Mouse (Mus musculus) gastrocnemius, adult 18-20 months (tissue): ENCODE results near the gene Slc13a3. TPM values are rescaled to one million over a fixed set of nuclear protein-coding genes. Genes with fewer than 3 reads are reported as not detected.
"Not testable (repeated sequence)": the region's sequence is repeated elsewhere in the genome, so short reads cannot be mapped to it uniquely, and the experiment has no call there.

Source experiments
- DNase-seq: peaks from one replicate; pipeline ENCODE4 v3.0.0; 2021; ENCODE audit warnings: low spot score
- long read RNA-seq, 2 experiments: library from polyadenylated mRNA; stranded (forward); transcript quantifications; one replicate each; pipeline ENCODE4 v2.0.0; 2021
- total RNA-seq, 2 experiments: library from RNA; stranded (reverse); gene quantifications; 2 replicates each; pipeline ENCODE4 v1.2.3; 2021

Gene Slc13a3
- under 1 TPM in 1 of 2 experiments, not detected in 1; 0.25 TPM for total RNA-seq
- long read RNA-seq, experiment 1 = 0 reads
- long read RNA-seq, experiment 2 = 0 reads

GRCm38 (mm10) chr2:165473003-165473402, at the start of gene Slc13a3:
Gene Slc13a3 (minus strand): TSS chr2:165473230.
- DNase-seq = no peak

- no peak for DNase-seq
Measured at GRCm38 (mm10) chr2:165515178-165515728, 42.2 kb upstream of the Slc13a3 start.

- DNase-seq = no peak
Measured at GRCm38 (mm10) chr2:165512870-165513600, 40.0 kb upstream of the Slc13a3 start.

- no peak for DNase-seq
Measured at GRCm38 (mm10) chr2:165512426-165512825, 39.4 kb upstream of the Slc13a3 start.

- DNase-seq = not testable (repeated sequence)
Measured at GRCm38 (mm10) chr2:165511530-165511929, 38.5 kb upstream of the Slc13a3 start.

GRCm38 (mm10) chr2:165510914-165511458, 38.0 kb upstream of the Slc13a3 start:
- not testable (repeated sequence) for DNase-seq

- no peak for DNase-seq
Measured at GRCm38 (mm10) chr2:165510466-165510865, 37.4 kb upstream of the Slc13a3 start.

- no peak for DNase-seq
Measured at GRCm38 (mm10) chr2:165509686-165510085, 36.7 kb upstream of the Slc13a3 start.

GRCm38 (mm10) chr2:165503259-165504203, 30.5 kb upstream of the Slc13a3 start, which contains the start of gene Slc2a10:
Gene Slc2a10 (plus strand): TSS chr2:165503787.
- peak; percentile 59 for DNase-seq

GRCm38 (mm10) chr2:165498816-165499215, 25.8 kb upstream of the Slc13a3 start:
- no peak for DNase-seq

- no peak for DNase-seq
Measured at GRCm38 (mm10) chr2:165497706-165498275, 24.8 kb upstream of the Slc13a3 start.

- peak; percentile 16 for DNase-seq
Measured at GRCm38 (mm10) chr2:165496251-165496650, 23.2 kb upstream of the Slc13a3 start.

GRCm38 (mm10) chr2:165494495-165494894, 21.5 kb upstream of the Slc13a3 start:
- DNase-seq = no peak

- DNase-seq = no peak
Measured at GRCm38 (mm10) chr2:165493587-165494210, 20.7 kb upstream of the Slc13a3 start.

GRCm38 (mm10) chr2:165492648-165493553, 19.9 kb upstream of the Slc13a3 start, which contains the start of gene Trp53rka:
Gene Trp53rka (minus strand): TSS chr2:165493324.
- peak; percentile 84 for DNase-seq

GRCm38 (mm10) chr2:165486881-165487535, 14.0 kb upstream of the Slc13a3 start:
- peak; percentile 22 for DNase-seq

- DNase-seq = no peak
Measured at GRCm38 (mm10) chr2:165486401-165486800, 13.4 kb upstream of the Slc13a3 start.

- no peak for DNase-seq
Measured at GRCm38 (mm10) chr2:165485826-165486225, 12.8 kb upstream of the Slc13a3 start.

- no peak for DNase-seq
Measured at GRCm38 (mm10) chr2:165484152-165484551, 11.1 kb upstream of the Slc13a3 start.
